ENCODE assay signal across 8 mouse cellular contexts in the genomic region with DNA sequence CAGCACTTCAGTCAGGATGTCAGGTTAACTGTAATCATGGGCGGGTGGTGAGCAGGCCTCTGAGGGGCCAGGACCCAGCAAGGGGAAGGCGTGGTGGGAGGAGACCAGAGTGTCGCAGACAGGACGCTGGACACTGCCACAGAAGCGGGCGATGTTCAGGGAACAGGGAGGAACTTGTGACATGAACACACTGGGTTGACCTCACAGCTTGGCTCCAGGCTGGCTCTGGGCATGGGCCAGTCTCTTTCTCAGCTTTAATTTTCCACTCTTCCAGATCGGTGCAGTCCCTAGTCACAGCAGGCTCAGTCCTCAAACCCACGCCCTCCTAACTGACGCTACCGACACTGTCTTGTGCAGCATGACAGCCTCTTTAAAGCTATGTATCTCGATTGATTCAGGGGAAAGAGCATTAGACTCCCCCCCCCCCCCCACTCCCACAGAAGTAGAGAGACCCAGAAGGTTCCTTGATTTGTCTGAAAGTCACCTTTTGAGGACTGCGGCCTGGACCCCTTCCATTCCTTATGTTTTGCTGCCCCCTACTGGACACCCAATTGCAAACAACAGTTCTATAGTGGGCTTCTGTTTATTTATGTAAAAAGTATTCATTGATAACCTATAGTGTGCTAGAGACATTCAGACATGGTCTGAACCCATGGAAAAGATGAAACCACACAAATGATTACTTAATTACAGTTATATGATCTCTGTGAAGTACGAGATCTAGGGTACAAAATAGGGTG. TPM values are rescaled to one million over a fixed set of nuclear protein-coding genes. Genes with fewer than 3 reads are reported as not detected.
DNase-seq lines count a peak whose midpoint lies in the region; ATAC-seq and TF ChIP-seq lines count a peak whose summit lies in the region.
"Had no signal": no experiment of that assay in that cellular context is flagged by ENCODE, and none has a peak within 500 bp of the region (broad histone marks: within the 10 kb centered on the region; RNA-seq: fewer than 3 reads in every experiment).

No protein-coding gene starts in this region.

- H3K9me3 ChIP-seq in ES-Bruce4 (replicated peaks; ENCODE audit: control insufficient read depth, insufficient read depth, low read length, poor library complexity, severe bottlenecking) = no peaks in the 10 kb centered on the region
- H3K9me3 ChIP-seq in embryonic facial prominence, embryonic 10.5 days = no peaks in the 10 kb centered on the region
- no peaks in the 10 kb centered on the region for H3K9me3 ChIP-seq in lung, embryonic 16.5 days (ENCODE audit: control insufficient read depth, low read length)

- H3K4me2 ChIP-seq in lung, embryonic 16.5 days (ENCODE audit: low read depth, low read length) = no peak overlapping the region

- no peak for TF ChIP-seq POLR2A in ES-Bruce4 (IDR thresholded peaks at IDR 0.05; ENCODE audit: insufficient read depth, low read length)

- no peak for TF ChIP-seq EP300 in ES-Bruce4 (IDR thresholded peaks at IDR 0.05; ENCODE audit: insufficient read depth, low read depth, low read length)

- H3K27me3 ChIP-seq in ES-Bruce4 (ENCODE audit: control insufficient read depth, insufficient read depth, low read length, poor library complexity, severe bottlenecking) = no peaks in the 10 kb centered on the region
- no peaks in the 10 kb centered on the region for H3K27me3 ChIP-seq in embryonic facial prominence, embryonic 10.5 days (replicated peaks; ENCODE audit: low read depth, poor library complexity, severe bottlenecking)
- no peaks in the 10 kb centered on the region for H3K27me3 ChIP-seq in lung, embryonic 16.5 days (ENCODE audit: control insufficient read depth, insufficient read depth, low read depth, low read length)

- TF ChIP-seq CTCF in ES-Bruce4 (IDR thresholded peaks at IDR 0.05; ENCODE audit: low read depth, low read length) = peak; percentile 1

- peak; percentile 86 for DNase-seq in adrenal gland, postnatal 14 days
- peak; percentile 77 for DNase-seq in embryonic facial prominence, embryonic 10.5 days (ENCODE audit: low spot score)
- peak; percentile 73 for DNase-seq in heart, adult 8-10 months (ENCODE audit: low spot score)
- peak; percentile 69 for DNase-seq in kidney, postnatal 14 days
- DNase-seq in retina, postnatal 1 day = peak; percentile 81

- H3K27ac ChIP-seq in ES-Bruce4 (ENCODE audit: insufficient read depth, low read length) = no peak overlapping the region
- H3K27ac ChIP-seq in embryonic facial prominence, embryonic 10.5 days (replicated peaks) = no peak overlapping the region
- H3K27ac ChIP-seq in lung, embryonic 16.5 days (ENCODE audit: low read length) = no peak overlapping the region

- no peak overlapping the region for H3K9ac ChIP-seq in ES-Bruce4 (ENCODE audit: low read depth, poor library complexity, severe bottlenecking)
- H3K9ac ChIP-seq in lung, embryonic 16.5 days (ENCODE audit: low read length) = no peak overlapping the region

- 55% methylated on average over 13 of the region's 13 CpGs for WGBS in embryonic facial prominence, embryonic 10.5 days
- 53% methylated on average over 13 of the region's 13 CpGs for WGBS in lung, embryonic 16.5 days

- peak; percentile 64; the same call in 1 of the 2 replicates for ATAC-seq in lung, embryonic 16.5 days (ENCODE audit: low read depth)

- H3K4me3 ChIP-seq in ES-Bruce4 (ENCODE audit: low read depth, low read length) = no peak overlapping the region
- H3K4me3 ChIP-seq in embryonic facial prominence, embryonic 10.5 days = no peak overlapping the region
- H3K4me3 ChIP-seq in lung, embryonic 16.5 days (ENCODE audit: low read length) = no peak overlapping the region

- H3K36me3 ChIP-seq in ES-Bruce4 (ENCODE audit: control insufficient read depth, insufficient read depth, low read length, poor library complexity, severe bottlenecking) = no peaks in the 10 kb centered on the region
- H3K36me3 ChIP-seq in embryonic facial prominence, embryonic 10.5 days (replicated peaks) = no peaks in the 10 kb centered on the region
- no peaks in the 10 kb centered on the region for H3K36me3 ChIP-seq in lung, embryonic 16.5 days (ENCODE audit: control insufficient read depth, insufficient read depth, low read length)

- no peaks in the 10 kb centered on the region for H3K4me1 ChIP-seq in ES-Bruce4 (ENCODE audit: control insufficient read depth, insufficient read depth, low read length)
- no peaks in the 10 kb centered on the region for H3K4me1 ChIP-seq in embryonic facial prominence, embryonic 10.5 days
- H3K4me1 ChIP-seq in lung, embryonic 16.5 days (replicated peaks; ENCODE audit: control insufficient read depth, insufficient read depth, low read length) = no peaks in the 10 kb centered on the region

RNA-seq across cellular contexts. Expression of a gene that starts 10.3 kb away (rescaled TPM):
- polyA plus RNA-seq in ES-Bruce4 (2011; ENCODE audit: insufficient read depth, insufficient read length, low read depth, missing spikeins) = 0.18 and 0.26 TPM in 2 replicates
- 2.6 and 3.4 TPM in 2 replicates for total RNA-seq in adrenal gland, postnatal 14 days (2021)
- 0.30 and 0.44 TPM in 2 replicates for polyA plus RNA-seq in embryonic facial prominence, embryonic 10.5 days (2016; fragmentation: Nextera tagmentation; extraction: Ambion mirVana)
- not detected for total RNA-seq in heart, adult 8-10 months (2022)
- polyA plus RNA-seq in lung, embryonic 16.5 days (2015; fragmentation: Nextera tagmentation; extraction: Ambion mirVana) = 0.06 and 0.09 TPM in 2 replicates
- polyA plus RNA-seq: liver, embryonic 16.5 days had no signal

RNA-seq across cellular contexts. Expression of a gene that starts 13.9 kb away (rescaled TPM):
- polyA plus RNA-seq in ES-Bruce4 (2011; ENCODE audit: insufficient read depth, insufficient read length, low read depth, missing spikeins) = 4.7 and 6.6 TPM in 2 replicates
- 38.3 and 52.9 TPM in 2 replicates for total RNA-seq in adrenal gland, postnatal 14 days (2021)
- polyA plus RNA-seq in embryonic facial prominence, embryonic 10.5 days (2016; fragmentation: Nextera tagmentation; extraction: Ambion mirVana) = 1.0 and 1.8 TPM in 2 replicates
- 1 to 10 TPM; 1.9 to 2.8 (median 2.3) TPM for total RNA-seq in heart, adult 8-10 months (2022)
- polyA plus RNA-seq in lung, embryonic 16.5 days (2015; fragmentation: Nextera tagmentation; extraction: Ambion mirVana) = 16.3 and 16.8 TPM in 2 replicates

RNA-seq across cellular contexts. Expression of a gene that starts 29.2 kb away (rescaled TPM):
- polyA plus RNA-seq in ES-Bruce4 (2011; ENCODE audit: insufficient read depth, insufficient read length, low read depth, missing spikeins) = not detected in 2 replicates
- not detected in 2 replicates for total RNA-seq in adrenal gland, postnatal 14 days (2021)
- not detected in 2 replicates for polyA plus RNA-seq in embryonic facial prominence, embryonic 10.5 days (2016; fragmentation: Nextera tagmentation; extraction: Ambion mirVana)
- not detected for total RNA-seq in heart, adult 8-10 months (2022)
- polyA plus RNA-seq in lung, embryonic 16.5 days (2015; fragmentation: Nextera tagmentation; extraction: Ambion mirVana) = not detected in 2 replicates
- polyA plus RNA-seq: liver, embryonic 16.5 days had no signal

RNA-seq across cellular contexts. Expression of a gene that starts 35.6 kb away (rescaled TPM):
- polyA plus RNA-seq in ES-Bruce4 (2011; ENCODE audit: insufficient read depth, insufficient read length, low read depth, missing spikeins) = 21.7 and 23.1 TPM in 2 replicates
- 35.1 and 37.9 TPM in 2 replicates for total RNA-seq in adrenal gland, postnatal 14 days (2021)
- polyA plus RNA-seq in embryonic facial prominence, embryonic 10.5 days (2016; fragmentation: Nextera tagmentation; extraction: Ambion mirVana) = 27.0 and 28.6 TPM in 2 replicates
- 1 to 10 TPM; 5.7 to 7.8 (median 6.4) TPM for total RNA-seq in heart, adult 8-10 months (2022)
- 47.0 and 49.0 TPM in 2 replicates for polyA plus RNA-seq in lung, embryonic 16.5 days (2015; fragmentation: Nextera tagmentation; extraction: Ambion mirVana)

RNA-seq across cellular contexts. Expression of a gene that starts 54.4 kb away (rescaled TPM):
- polyA plus RNA-seq in ES-Bruce4 (2011; ENCODE audit: insufficient read depth, insufficient read length, low read depth, missing spikeins) = 10.1 and 11.2 TPM in 2 replicates
- total RNA-seq in adrenal gland, postnatal 14 days (2021) = 81.1 and 87.2 TPM in 2 replicates
- polyA plus RNA-seq in embryonic facial prominence, embryonic 10.5 days (2016; fragmentation: Nextera tagmentation; extraction: Ambion mirVana) = 7.1 and 8.4 TPM in 2 replicates
- 10 to 100 TPM; 29.8 to 40.2 (median 35.1) TPM for total RNA-seq in heart, adult 8-10 months (2022)
- polyA plus RNA-seq in lung, embryonic 16.5 days (2015; fragmentation: Nextera tagmentation; extraction: Ambion mirVana) = 19.4 and 21.6 TPM in 2 replicates
